Mouse (Mus musculus): ENCODE measurements around the gene Mapk12. TPM values are rescaled to one million over a fixed set of nuclear protein-coding genes. Genes with fewer than 3 reads are reported as not detected.

The Mapk12 gene
- total and polyA plus RNA-seq, 3 experiments, result 0.21 TPM; not detected in 2

- no peaks in the 10 kb centered on the region for H3K79me2 ChIP-seq (replicated peaks; ENCODE audit: control insufficient read depth, extremely low read depth, insufficient read depth, poor library complexity, severe bottlenecking)
- peaks cover 26% of the 10 kb centered on the region for H3K27me3 ChIP-seq (replicated peaks)
- no peak overlapping the region for H3K9ac ChIP-seq (ENCODE audit: insufficient read depth, low read depth)
- no peak overlapping the region for H3K4me3 ChIP-seq (replicated peaks in 1 of 3; ENCODE audit: low read depth in 2 of 3, low read length in 2 of 3, poor library complexity in 1 of 3)
- H3K9me3 ChIP-seq (replicated peaks; ENCODE audit: low read length), result no peaks in the 10 kb centered on the region
- dilution Hi-C loops (cut with MboI; ENCODE audit: extremely low pct_ligation_motif_present, extremely low pct_unique_long_range_greater_than_20kb, low sequenced_read_pairs), result no loop called here
- in situ Hi-C loops (cut with MboI; ENCODE audit: low pct_ligation_motif_present, low pct_unique_long_range_greater_than_20kb, low sequenced_read_pairs), result no loop called here
- peaks cover 7 to 27% of the 10 kb centered on the region in 2 experiments for H3K36me3 ChIP-seq (replicated peaks in 1 of 2; ENCODE audit: control insufficient read depth in 1 of 2, insufficient read depth in 1 of 2, low read length in 1 of 2)
- H3K4me1 ChIP-seq (ENCODE audit: control insufficient read depth in 1 of 2, insufficient read depth in 2 of 2), result peaks cover 14 to 31% of the 10 kb centered on the region in 2 experiments
- H3K4me2 ChIP-seq (ENCODE audit: insufficient read depth, low read depth, poor library complexity, severe bottlenecking), result no peak overlapping the region
- no peak for TF ChIP-seq UBTF (IDR thresholded peaks at IDR 0.05; ENCODE audit: low read depth, low read length)
- TF ChIP-seq E2F4 (IDR thresholded peaks at IDR 0.05; ENCODE audit: insufficient replicate concordance, low read depth, low read length), result no peak
- TF ChIP-seq MAFK (IDR thresholded peaks at IDR 0.05; ENCODE audit: insufficient replicate concordance, low read length), result no peak
- TF ChIP-seq SIN3A (IDR thresholded peaks at IDR 0.05; ENCODE audit: low read length), result no peak
- no peak for TF ChIP-seq TBP (conservative IDR thresholded peaks at IDR 0.05; ENCODE audit: low read depth, low read length)
- TF ChIP-seq CTCF (conservative IDR thresholded peaks at IDR 0.05 in 1 of 2, IDR thresholded peaks at IDR 0.05 in 1 of 2; ENCODE audit: low read depth in 2 of 2, low read length in 2 of 2), result no peak
- TF ChIP-seq JUND (conservative IDR thresholded peaks at IDR 0.05; ENCODE audit: low read depth, low read length), result no peak
- TF ChIP-seq POLR2A (IDR thresholded peaks at IDR 0.05; ENCODE audit: low read depth, low read length), result no peak
- TF ChIP-seq POLR2AphosphoS2 (IDR thresholded peaks at IDR 0.05; ENCODE audit: low read depth, low read length), result no peak
- no peak for TF ChIP-seq HCFC1 (IDR thresholded peaks at IDR 0.05; ENCODE audit: low read depth, low read length)
- TF ChIP-seq MXI1 (IDR thresholded peaks at IDR 0.05; ENCODE audit: low read depth, low read length), result no peak
- DNase-seq (ENCODE audit: extremely low read depth), result no peak
- no peak overlapping the region for H3K27ac ChIP-seq (ENCODE audit: insufficient read depth, low read depth)
Measured at GRCm38 (mm10) chr15:89146537-89146936, 6.0 kb upstream of the Mapk12 start.

GRCm38 (mm10) chr15:89145813-89146350, 5.4 kb upstream of the Mapk12 start:
- no peaks in the 10 kb centered on the region for H3K9me3 ChIP-seq (replicated peaks; ENCODE audit: low read length)
- H3K9ac ChIP-seq (ENCODE audit: insufficient read depth, low read depth), result no peak overlapping the region
- H3K36me3 ChIP-seq (replicated peaks in 1 of 2; ENCODE audit: control insufficient read depth in 1 of 2, insufficient read depth in 1 of 2, low read length in 1 of 2), result peaks cover 7 to 27% of the 10 kb centered on the region in 2 experiments
- H3K4me1 ChIP-seq (ENCODE audit: control insufficient read depth in 1 of 2, insufficient read depth in 2 of 2), result peaks cover 14 to 31% of the 10 kb centered on the region in 2 experiments
- dilution Hi-C loops (cut with MboI; ENCODE audit: extremely low pct_ligation_motif_present, extremely low pct_unique_long_range_greater_than_20kb, low sequenced_read_pairs), result no loop called here
- DNase-seq (ENCODE audit: extremely low read depth), result no peak
- no peaks in the 10 kb centered on the region for H3K79me2 ChIP-seq (replicated peaks; ENCODE audit: control insufficient read depth, extremely low read depth, insufficient read depth, poor library complexity, severe bottlenecking)
- peaks cover 31% of the 10 kb centered on the region for H3K27me3 ChIP-seq (replicated peaks)
- no peak overlapping the region for H3K27ac ChIP-seq (ENCODE audit: insufficient read depth, low read depth)
- H3K4me3 ChIP-seq (replicated peaks in 1 of 3; ENCODE audit: low read depth in 2 of 3, low read length in 2 of 3, poor library complexity in 1 of 3), result no peak overlapping the region
- H3K4me2 ChIP-seq (ENCODE audit: insufficient read depth, low read depth, poor library complexity, severe bottlenecking), result no peak overlapping the region
- TF ChIP-seq TCF12 (IDR thresholded peaks at IDR 0.05; ENCODE audit: low read depth, low read length) (no peak), JUND (conservative IDR thresholded peaks at IDR 0.05; ENCODE audit: low read depth, low read length) (no peak), CHD2 (IDR thresholded peaks at IDR 0.05; ENCODE audit: low read length) (no peak), ZKSCAN1 (IDR thresholded peaks at IDR 0.05; ENCODE audit: borderline replicate concordance, low read depth, low read length) (no peak), GABPA (IDR thresholded peaks at IDR 0.05; ENCODE audit: insufficient replicate concordance, low read depth, low read length) (no peak)
- in situ Hi-C loops (cut with MboI; ENCODE audit: low pct_ligation_motif_present, low pct_unique_long_range_greater_than_20kb, low sequenced_read_pairs), result no loop called here

All from CH12.LX (cell line).